13 mouse cellular contexts compared by ENCODE assay signal in the genomic region with DNA sequence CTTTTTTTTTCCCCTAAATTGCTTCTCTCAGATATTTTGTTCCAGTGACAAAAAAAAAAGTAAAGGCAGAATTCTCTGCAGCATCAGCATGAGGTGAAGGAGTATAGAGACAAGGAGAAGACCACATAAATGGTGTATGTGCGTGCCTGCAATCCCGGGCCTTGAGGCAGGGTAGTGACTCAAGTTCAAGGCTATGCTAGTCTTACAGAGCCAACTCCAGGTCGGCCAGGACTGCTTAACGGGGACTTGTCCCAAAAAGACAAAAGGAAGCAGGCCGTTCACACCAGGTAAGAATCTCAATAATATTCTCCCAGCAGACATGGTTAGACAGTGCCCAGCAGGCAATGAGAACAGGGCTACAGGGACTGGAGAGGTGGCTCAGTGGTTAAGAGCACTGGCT.
DNase-seq lines count a peak whose midpoint lies in the region.
"Had no signal": no experiment of that assay in that cellular context is flagged by ENCODE, and none has a peak within 500 bp of the region (broad histone marks: within the 10 kb centered on the region; RNA-seq: fewer than 3 reads in every experiment).

No protein-coding gene starts in this region.

- DNase-seq in adrenal gland, adult (ENCODE audit: inconsistent age in 2 of 2, low spot score in 1 of 2) = peak; percentile 21 to 73
- no peak for DNase-seq in adrenal gland, postnatal 25 days
- DNase-seq in adrenal gland, adult 8-10 months = peak; percentile 28
- no peak for DNase-seq in adrenal gland, postnatal 10 days
- peak; percentile 50 for DNase-seq in adrenal gland, postnatal 14 days
- DNase-seq: B cell, adult 2 months; cerebellum, adult 11 months; cerebellum, adult 18-20 months; cerebellum, adult 8-10 months; cerebellum, adult 9-11 months; cerebellum, postnatal 14 days; cerebellum, postnatal 36 days; embryo, embryonic 11 days had no signal

Comparison
In these comparisons a context has a peak if more than half of its experiments do, and no peak if none do; other contexts are left out.
1. DNase-seq: peak in adrenal gland, adult (2 of 2), adrenal gland, adult 8-10 months (single experiment) and adrenal gland, postnatal 14 days (single experiment); none in adrenal gland, postnatal 25 days (single experiment) and adrenal gland, postnatal 10 days (single experiment).